ENCODE assay signal across 8 mouse cellular contexts in genomic region chr1:150535770-150536534, GRCm38 (mm10).
DNase-seq lines count a peak whose midpoint lies in the region; ATAC-seq and TF ChIP-seq lines count a peak whose summit lies in the region.

No protein-coding gene starts in this region.

- H3K4me2 ChIP-seq in forebrain, embryonic 16.5 days (ENCODE audit: low read length), result no peak overlapping the region

- peak; percentile 19 to 44 for DNase-seq in cerebellum, postnatal 10 days
- DNase-seq in cerebellum, adult 9-10 months, result no peak
- DNase-seq in kidney, adult 2 months, result peak; percentile 66
- DNase-seq in midbrain, embryonic 10.5 days (ENCODE audit: low spot score), result peak; percentile 58
- peak; percentile 14 for DNase-seq in testis, postnatal 14 days (ENCODE audit: low spot score)
- no peak for DNase-seq in cerebellum, postnatal 4 days (ENCODE audit: low spot score in 2 of 2)
- no peak for DNase-seq in layer of hippocampus, adult 18-20 months (ENCODE audit: low spot score in 2 of 2)

- peaks cover 7% of the 10 kb centered on the region; the same call in 1 of the 2 replicates for H3K4me1 ChIP-seq in forebrain, embryonic 16.5 days (replicated peaks; ENCODE audit: control insufficient read depth, insufficient read depth, low read length)
- H3K4me1 ChIP-seq in kidney, adult 2 months (ENCODE audit: control insufficient read depth, insufficient read depth, low read length), result no peaks in the 10 kb centered on the region
- peaks cover 18% of the 10 kb centered on the region for H3K4me1 ChIP-seq in midbrain, embryonic 10.5 days

- no peak for TF ChIP-seq POLR2A in kidney, adult 2 months (IDR thresholded peaks at IDR 0.05; ENCODE audit: low read depth, low read length)

- no peak for TF ChIP-seq CTCF in kidney, adult 2 months (conservative IDR thresholded peaks at IDR 0.05; ENCODE audit: insufficient read depth, insufficient read length, low read depth, low read length)

- WGBS in forebrain, embryonic 16.5 days, result 41% methylated on average over 16 of the region's 16 CpGs
- WGBS in kidney, adult 2 months, result 19% methylated on average over 16 of the region's 16 CpGs
- 33% methylated on average over 16 of the region's 16 CpGs for WGBS in midbrain, embryonic 10.5 days

- peak; percentile 19; the same call in 1 of the 2 replicates for ATAC-seq in forebrain, embryonic 16.5 days

- H3K36me3 ChIP-seq in forebrain, embryonic 16.5 days (ENCODE audit: control insufficient read depth, insufficient read depth), result no peaks in the 10 kb centered on the region
- H3K36me3 ChIP-seq in kidney, adult 2 months (ENCODE audit: control insufficient read depth, insufficient read depth, low read length), result no peaks in the 10 kb centered on the region
- no peaks in the 10 kb centered on the region for H3K36me3 ChIP-seq in midbrain, embryonic 10.5 days

- H3K27ac ChIP-seq in forebrain, embryonic 16.5 days (ENCODE audit: low read length), result no peak overlapping the region
- no peak overlapping the region for H3K27ac ChIP-seq in kidney, adult 2 months (ENCODE audit: insufficient read depth, low read depth, low read length)
- peak overlapping the region; percentile 78 for H3K27ac ChIP-seq in midbrain, embryonic 10.5 days (replicated peaks)

- H3K27me3 ChIP-seq in forebrain, embryonic 16.5 days (replicated peaks; ENCODE audit: control insufficient read depth, insufficient read depth, low read length), result no peaks in the 10 kb centered on the region
- H3K27me3 ChIP-seq in kidney, adult 2 months (replicated peaks; ENCODE audit: control insufficient read depth, insufficient read depth, low read length), result no peaks in the 10 kb centered on the region
- no peaks in the 10 kb centered on the region for H3K27me3 ChIP-seq in midbrain, embryonic 10.5 days (ENCODE audit: low read depth, poor library complexity, severe bottlenecking)

- H3K9me3 ChIP-seq in forebrain, embryonic 16.5 days (ENCODE audit: control insufficient read depth, low read length), result no peaks in the 10 kb centered on the region
- no peaks in the 10 kb centered on the region for H3K9me3 ChIP-seq in midbrain, embryonic 10.5 days (replicated peaks)

- H3K9ac ChIP-seq in forebrain, embryonic 16.5 days (replicated peaks; ENCODE audit: low read depth, low read length), result no peak overlapping the region

- H3K4me3 ChIP-seq in forebrain, embryonic 16.5 days (replicated peaks; ENCODE audit: low read length), result no peak overlapping the region
- H3K4me3 ChIP-seq in kidney, adult 2 months (ENCODE audit: insufficient read depth, low read depth, low read length), result no peak overlapping the region
- no peak overlapping the region for H3K4me3 ChIP-seq in midbrain, embryonic 10.5 days

Comparison
In these comparisons a context has a peak if more than half of its experiments do, and no peak if none do; other contexts are left out.
1. DNase-seq: peak in cerebellum, postnatal 10 days (2 of 2), kidney, adult 2 months (single experiment), midbrain, embryonic 10.5 days (single experiment) and testis, postnatal 14 days (single experiment); none in cerebellum, adult 9-10 months (single experiment), cerebellum, postnatal 4 days (0 of 2) and layer of hippocampus, adult 18-20 months (0 of 2).